Mouse (Mus musculus): ENCODE results near the gene Rgl2.
A peak's percentile ranks its signal among the peaks of the same experiment; 100 is the strongest.
"Not testable (repeated sequence)": the region's sequence is repeated elsewhere in the genome, so short reads cannot be mapped to it uniquely, and the experiment has no call there.

The Rgl2 gene

GRCm38 (mm10) chr17:33929371-33930279 lies at the start of gene Rgl2:
Gene Rgl2 (plus strand): TSS chr17:33929543.
- DNase-seq (ENCODE audit: low read depth, low spot score) = peak; percentile 94

- DNase-seq (ENCODE audit: low read depth, low spot score) = not testable (repeated sequence)
These were observed 45.0 kb upstream of the Rgl2 start for GRCm38 (mm10) chr17:33884320-33884719.

- DNase-seq (ENCODE audit: low read depth, low spot score) = not testable (repeated sequence)
These were observed 41.5 kb upstream of the Rgl2 start for GRCm38 (mm10) chr17:33887802-33888201.

GRCm38 (mm10) chr17:33888230-33888629 lies 41.1 kb upstream of the Rgl2 start:
- not testable (repeated sequence) for DNase-seq (ENCODE audit: low read depth, low spot score)

GRCm38 (mm10) chr17:33889941-33890532 lies 39.3 kb upstream of the Rgl2 start:
- DNase-seq (ENCODE audit: low read depth, low spot score) = not testable (repeated sequence)

GRCm38 (mm10) chr17:33890533-33891059 lies 38.7 kb upstream of the Rgl2 start, which contains the start of gene Kifc1:
Gene Kifc1 (minus strand): TSS chr17:33890661.
- DNase-seq (ENCODE audit: low read depth, low spot score) = peak; percentile 100

- DNase-seq (ENCODE audit: low read depth, low spot score) = no peak
These were observed 38.0 kb upstream of the Rgl2 start for GRCm38 (mm10) chr17:33891357-33891756.

GRCm38 (mm10) chr17:33891892-33892291 lies 37.5 kb upstream of the Rgl2 start:
- DNase-seq (ENCODE audit: low read depth, low spot score) = not testable (repeated sequence)

GRCm38 (mm10) chr17:33892429-33892828 lies 36.9 kb upstream of the Rgl2 start:
- DNase-seq (ENCODE audit: low read depth, low spot score) = no peak

GRCm38 (mm10) chr17:33893011-33893410 lies 36.3 kb upstream of the Rgl2 start:
- not testable (repeated sequence) for DNase-seq (ENCODE audit: low read depth, low spot score)

GRCm38 (mm10) chr17:33897114-33897794 lies 32.1 kb upstream of the Rgl2 start:
- peak; percentile 85 for DNase-seq (ENCODE audit: low read depth, low spot score)

- DNase-seq (ENCODE audit: low read depth, low spot score) = not testable (repeated sequence)
These were observed 31.1 kb upstream of the Rgl2 start for GRCm38 (mm10) chr17:33898193-33898592.

GRCm38 (mm10) chr17:33899642-33900041 lies 29.7 kb upstream of the Rgl2 start:
- no peak for DNase-seq (ENCODE audit: low read depth, low spot score)

- no peak for DNase-seq (ENCODE audit: low read depth, low spot score)
These were observed 28.9 kb upstream of the Rgl2 start for GRCm38 (mm10) chr17:33900281-33900988.

GRCm38 (mm10) chr17:33900989-33901314 lies 28.4 kb upstream of the Rgl2 start:
- no peak for DNase-seq (ENCODE audit: low read depth, low spot score)

- DNase-seq (ENCODE audit: low read depth, low spot score) = no peak
These were observed 27.7 kb upstream of the Rgl2 start for GRCm38 (mm10) chr17:33901653-33902052.

- DNase-seq (ENCODE audit: low read depth, low spot score) = no peak
These were observed 27.3 kb upstream of the Rgl2 start for GRCm38 (mm10) chr17:33902079-33902478.

- DNase-seq (ENCODE audit: low read depth, low spot score) = peak; percentile 64
These were observed 26.9 kb upstream of the Rgl2 start for GRCm38 (mm10) chr17:33902491-33902890.

GRCm38 (mm10) chr17:33903911-33904651 lies 25.3 kb upstream of the Rgl2 start:
- DNase-seq (ENCODE audit: low read depth, low spot score) = not testable (repeated sequence)

- DNase-seq (ENCODE audit: low read depth, low spot score) = not testable (repeated sequence)
These were observed 24.5 kb upstream of the Rgl2 start, which contains the start of gene Platr17 for GRCm38 (mm10) chr17:33904835-33905234. Gene Platr17 (plus strand): TSS chr17:33905135.

All from CD4-positive helper T cell, adult 2 months (primary cell).